19 mouse cellular contexts compared by ENCODE assay signal in the genomic region with DNA sequence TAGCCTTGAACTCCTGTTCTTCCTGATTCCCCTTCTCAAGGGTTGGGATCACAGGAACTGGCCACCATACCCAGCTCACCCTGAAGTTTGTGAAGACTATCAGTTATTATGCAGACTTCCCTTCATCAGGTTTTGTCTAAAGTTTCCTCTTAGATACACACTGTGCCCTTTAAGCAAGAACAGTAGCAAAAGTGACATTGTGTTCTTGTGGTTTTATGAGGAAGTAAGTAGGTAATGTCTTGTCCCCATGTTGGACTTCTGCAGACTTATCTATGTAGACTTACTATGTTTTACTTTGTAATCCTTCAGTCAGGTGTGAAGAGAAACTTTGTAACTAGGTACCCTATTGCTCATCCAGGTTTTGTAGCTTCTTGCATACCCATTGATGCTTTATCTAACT. TPM values are rescaled to one million over a fixed set of nuclear protein-coding genes. Genes with fewer than 3 reads are reported as not detected.
DNase-seq lines count a peak whose midpoint lies in the region; ATAC-seq lines count a peak whose summit lies in the region.
"Had no signal": no experiment of that assay in that cellular context is flagged by ENCODE, and none has a peak within 500 bp of the region (broad histone marks: within the 10 kb centered on the region; RNA-seq: fewer than 3 reads in every experiment).

No protein-coding gene starts in this region.

- DNase-seq in lung, postnatal 25 days (ENCODE audit: low spot score): peak; percentile 26
- no peak for DNase-seq in lung, postnatal 4 days
- peak; percentile 10 for DNase-seq in A20 (ENCODE audit: low read depth, low spot score)
- peak; percentile 39 for DNase-seq in naive thymus-derived CD4-positive, alpha-beta T cell, adult 2 months (ENCODE audit: low read depth)
- DNase-seq in embryo, embryonic 9.5 days (ENCODE audit: extremely low spot score): no peak
- no peak for DNase-seq in adrenal gland, adult 2 months
- DNase-seq: adrenal gland, postnatal 25 days; cerebellum, adult 9-10 months; forebrain, postnatal 0 days; gastrocnemius, postnatal 14 days; heart, adult 18-20 months; heart, postnatal 14 days; kidney, adult 11 months; layer of hippocampus, adult 9-11 months; right cerebral cortex, postnatal 14 days had no signal

- ATAC-seq in common myeloid progenitor, adult 5-6 weeks (replicated peaks; ENCODE audit: low read depth, poor library complexity, severe bottlenecking): peak; percentile 65
- no peak for ATAC-seq in erythroid progenitor cell, adult 5-6 weeks (replicated peaks; ENCODE audit: low FRiP score, poor library complexity, severe bottlenecking)
- ATAC-seq: forebrain, postnatal 0 days; lung, postnatal 0 days; midbrain, embryonic 15.5 days had no signal

RNA-seq across cellular contexts. Expression of gene Btg1, which starts 51.5 kb away (rescaled TPM):
- total RNA-seq in common myeloid progenitor, adult 5-6 weeks (2017): 41.2 and 44.4 TPM in 2 replicates
- total RNA-seq in erythroid progenitor cell, adult 5-6 weeks (2015; ENCODE audit: low replicate concordance): 40.4 and 46.1 TPM in 2 replicates
- 27.8 and 34.9 TPM in 2 replicates for total RNA-seq in erythroid progenitor cell, adult 5-6 weeks (2017; ENCODE audit: low replicate concordance)
- total RNA-seq in adrenal gland, adult 2 months (2021): 100 to 1,000 TPM in 1 of 2 experiments, 10 to 100 TPM in 1; 94.6 to 133 TPM
- 26.3 and 28.7 TPM in 2 replicates for polyA plus RNA-seq in adrenal gland, adult 2 months (2012; rRNA removed)

Comparison
In these comparisons a context has a peak if more than half of its experiments do, and no peak if none do; other contexts are left out.
1. DNase-seq: peak in lung, postnatal 25 days (single experiment), A20 (single experiment) and naive thymus-derived CD4-positive, alpha-beta T cell, adult 2 months (single experiment); none in lung, postnatal 4 days (0 of 2), embryo, embryonic 9.5 days (single experiment) and adrenal gland, adult 2 months (single experiment).